39 mouse cellular contexts compared by ENCODE assay signal in genomic region chrX:139334504-139335418, GRCm38 (mm10). TPM values are rescaled to one million over a fixed set of nuclear protein-coding genes. Genes with fewer than 3 reads are reported as not detected.
DNase-seq lines count a peak whose midpoint lies in the region; ATAC-seq and TF ChIP-seq lines count a peak whose summit lies in the region.
"Had no signal": no experiment of that assay in that cellular context is flagged by ENCODE, and none has a peak within 500 bp of the region (broad histone marks: within the 10 kb centered on the region; RNA-seq: fewer than 3 reads in every experiment).

No protein-coding gene starts in this region.

- no peaks in the 10 kb centered on the region for H3K27me3 ChIP-seq in E14TG2a.4 (ENCODE audit: insufficient read depth, low read length)
- H3K27me3 ChIP-seq in forebrain, embryonic 15.5 days: no peaks in the 10 kb centered on the region
- H3K27me3 ChIP-seq: embryonic facial prominence, embryonic 15.5 days; forebrain, embryonic 13.5 days; hindbrain, embryonic 13.5 days; liver, embryonic 12.5 days had no signal

- no peak for TF ChIP-seq POLR2A in bone marrow macrophage, adult 2 months (IDR thresholded peaks at IDR 0.05; ENCODE audit: borderline replicate concordance, low read depth, low read length)

- intact Hi-C loops in left cerebral cortex, postnatal 14 days (cut with DNase I): no loop called here
- intact Hi-C loops in heart, postnatal 36 days (cut with DNase I): no loop called here

- H3K36me3 ChIP-seq in E14TG2a.4 (ENCODE audit: insufficient read depth, low read length): peaks cover 32% of the 10 kb centered on the region
- H3K36me3 ChIP-seq in ES-E14 (ENCODE audit: control insufficient read depth, insufficient read depth, low read length, poor library complexity, severe bottlenecking): peaks cover 7% of the 10 kb centered on the region
- no peaks in the 10 kb centered on the region for H3K36me3 ChIP-seq in forebrain, embryonic 15.5 days
- H3K36me3 ChIP-seq: embryonic facial prominence, embryonic 10.5 days; embryonic facial prominence, embryonic 15.5 days; hindbrain, embryonic 13.5 days; liver, embryonic 12.5 days had no signal

- H3K9me3 ChIP-seq in E14TG2a.4 (ENCODE audit: low read length) (no peaks in the 10 kb centered on the region), ES-E14 (ENCODE audit: control insufficient read depth, insufficient read depth, low read depth, low read length) (no peaks in the 10 kb centered on the region)
- H3K9me3 ChIP-seq in forebrain, embryonic 15.5 days: no peaks in the 10 kb centered on the region
- H3K9me3 ChIP-seq: embryonic facial prominence, embryonic 10.5 days; embryonic facial prominence, embryonic 15.5 days; forebrain, embryonic 13.5 days; hindbrain, embryonic 13.5 days; liver, embryonic 12.5 days had no signal

- DNase-seq in ES-E14 (ENCODE audit: low read depth, low spot score): peak; percentile 65
- peak; percentile 85 for DNase-seq in yolk sac, embryonic 10.5 days (ENCODE audit: low spot score)
- DNase-seq in left cerebral cortex, postnatal 14 days (ENCODE audit: low spot score in 2 of 2): no peak
- DNase-seq in heart, postnatal 36 days: no peak
- DNase-seq: adrenal gland, adult 2 months; adrenal gland, postnatal 36 days; cerebellum, adult 2 months; cerebellum, postnatal 14 days; heart, postnatal 4 days; kidney, postnatal 25 days; left cerebral cortex, postnatal 4 days; liver, postnatal 0 days; lung, postnatal 4 days; midbrain, embryonic 14.5 days; thymus, postnatal 14 days had no signal

- in situ Hi-C loops in ES-E14 (cut with MboI; ENCODE audit: low sequenced_read_pairs in 2 of 2, unreplicated experiment in 2 of 2): no loop called here

- peak overlapping the region; percentile 86 for H3K4me3 ChIP-seq in E14TG2a.4 (replicated peaks; ENCODE audit: low read length)
- peak overlapping the region; percentile 85 to 86 for H3K4me3 ChIP-seq in ES-E14 (ENCODE audit: insufficient read depth in 1 of 2, low read depth in 1 of 2, low read length in 2 of 2, poor library complexity in 1 of 2, severe bottlenecking in 1 of 2)
- peak overlapping the region; percentile 11; the same call in 1 of the 2 replicates for H3K4me3 ChIP-seq in bone marrow macrophage, adult 2 months (ENCODE audit: insufficient read depth, low read length)
- H3K4me3 ChIP-seq in forebrain, embryonic 15.5 days: no peak overlapping the region
- H3K4me3 ChIP-seq: embryonic facial prominence, embryonic 10.5 days; embryonic facial prominence, embryonic 15.5 days; forebrain, embryonic 13.5 days; hindbrain, embryonic 13.5 days; left cerebral cortex, adult 2 months; liver, embryonic 12.5 days had no signal

- H3K4me1 ChIP-seq in E14TG2a.4 (replicated peaks; ENCODE audit: low read depth, low read length) (peaks cover 17% of the 10 kb centered on the region), ES-E14 (ENCODE audit: control insufficient read depth in 2 of 2, insufficient read depth in 2 of 2, low read length in 2 of 2, poor library complexity in 1 of 2) (no peaks in the 10 kb centered on the region; a peak in 1 of 4 replicates)
- peaks cover 10% of the 10 kb centered on the region for H3K4me1 ChIP-seq in bone marrow macrophage, adult 2 months (ENCODE audit: control insufficient read depth, insufficient read depth, low read length)
- H3K4me1 ChIP-seq in forebrain, embryonic 15.5 days: no peaks in the 10 kb centered on the region
- H3K4me1 ChIP-seq: embryonic facial prominence, embryonic 10.5 days; embryonic facial prominence, embryonic 15.5 days; forebrain, embryonic 13.5 days; hindbrain, embryonic 13.5 days; liver, embryonic 12.5 days had no signal

- 88% methylated on average over 14 of the region's 14 CpGs for WGBS in forebrain, embryonic 15.5 days

- no peak overlapping the region for H3K4me2 ChIP-seq in forebrain, embryonic 15.5 days (replicated peaks)
- H3K4me2 ChIP-seq: embryonic facial prominence, embryonic 15.5 days; forebrain, embryonic 13.5 days; heart, embryonic 11.5 days; hindbrain, embryonic 13.5 days; liver, embryonic 12.5 days had no signal

- no peak for ATAC-seq in forebrain, embryonic 15.5 days (replicated peaks)
- ATAC-seq: forebrain, embryonic 13.5 days; intestine, postnatal 0 days; liver, embryonic 12.5 days; liver, postnatal 0 days; Patski had no signal

- H3K27ac ChIP-seq in ES-E14 (ENCODE audit: insufficient read depth, low read depth, low read length, poor library complexity, severe bottlenecking): peak overlapping the region; percentile 78
- peak overlapping the region; percentile 66 for H3K27ac ChIP-seq in bone marrow macrophage, adult 2 months (ENCODE audit: insufficient read depth, low read depth, low read length)
- H3K27ac ChIP-seq in forebrain, embryonic 15.5 days (replicated peaks): no peak overlapping the region
- H3K27ac ChIP-seq: embryonic facial prominence, embryonic 10.5 days; embryonic facial prominence, embryonic 15.5 days; forebrain, embryonic 13.5 days; hindbrain, embryonic 13.5 days; left cerebral cortex, adult 2 months; liver, embryonic 12.5 days had no signal

- TF ChIP-seq CTCF in E14TG2a.4 (conservative IDR thresholded peaks at IDR 0.05; ENCODE audit: low read length): no peak
- TF ChIP-seq CTCF in bone marrow macrophage, adult 2 months (IDR thresholded peaks at IDR 0.05; ENCODE audit: low read depth, low read length): no peak

- peak overlapping the region; percentile 82 for H3K9ac ChIP-seq in ES-E14 (ENCODE audit: insufficient read depth, low read depth, low read length, poor library complexity, severe bottlenecking)
- no peak overlapping the region for H3K9ac ChIP-seq in forebrain, embryonic 15.5 days (replicated peaks)
- H3K9ac ChIP-seq: embryonic facial prominence, embryonic 15.5 days; forebrain, embryonic 13.5 days; hindbrain, embryonic 13.5 days; liver, embryonic 12.5 days; liver, postnatal 0 days had no signal

TF ChIP-seq in ES-E14, 5 proteins besides CTCF, POLR2A, EP300 and RAD21:
- TF ChIP-seq MAFK (IDR thresholded peaks at IDR 0.05; ENCODE audit: insufficient read depth, low read depth, low read length) (no peak), ZC3H11A (IDR thresholded peaks at IDR 0.05; ENCODE audit: borderline replicate concordance, low read depth, low read length) (no peak), ZNF384 (IDR thresholded peaks at IDR 0.05; ENCODE audit: low read depth, low read length) (no peak), CHD2 (IDR thresholded peaks at IDR 0.05; ENCODE audit: low read depth, low read length) (no peak; the same call in 1 of the 2 replicates), HCFC1 (IDR thresholded peaks at IDR 0.05; ENCODE audit: borderline replicate concordance, insufficient read depth, low read length) (no peak)

RNA-seq across cellular contexts. Expression of gene Trap1a, which starts 1.3 kb away (rescaled TPM):
- total RNA-seq in ES-E14 (2012; rRNA removed): 256 and 378 TPM in 2 replicates
- not detected in 2 replicates for polyA plus RNA-seq in bone marrow macrophage, adult 2 months (2012; ENCODE audit: insufficient read depth, insufficient read length, missing spikeins)
- not detected for total RNA-seq in left cerebral cortex, postnatal 14 days (2021)
- polyA plus RNA-seq in forebrain, embryonic 15.5 days (2015; fragmentation: Nextera tagmentation; extraction: Ambion mirVana): not detected in 2 replicates
- total RNA-seq in heart, postnatal 36 days (2021): not detected
- total RNA-seq: adrenal gland, adult 2 months; adrenal gland, postnatal 36 days; gastrocnemius, adult 8-10 months; heart, postnatal 4 days; layer of hippocampus, adult 18-20 months; layer of hippocampus, postnatal 14 days; left cerebral cortex, adult 2 months; left cerebral cortex, postnatal 4 days; monocyte, adult 5-6 weeks had no signal
- polyA plus RNA-seq: adrenal gland, adult 2 months; C2C12; cortical plate, adult 2 months; embryonic facial prominence, embryonic 10.5 days; embryonic facial prominence, embryonic 15.5 days; forebrain, embryonic 13.5 days; gonadal fat pad, adult 2 months; heart, embryonic 16.5 days; hindbrain, embryonic 13.5 days; intestine, postnatal 0 days; kidney, embryonic 14.5 days; liver, postnatal 0 days; lung, embryonic 16.5 days; midbrain, embryonic 14.5 days; neural tube, embryonic 14.5 days; Patski; urinary bladder, adult 2 months had no signal

Comparison
In these comparisons a context has a peak if more than half of its experiments do, and no peak if none do; other contexts are left out.
1. DNase-seq: peak in ES-E14 (single experiment) and yolk sac, embryonic 10.5 days (single experiment); none in left cerebral cortex, postnatal 14 days (0 of 2) and heart, postnatal 36 days (0 of 2).
2. RNA of gene Trap1a, which starts 1.3 kb away (total RNA-seq): 256 to 378 TPM in ES-E14; not detected in left cerebral cortex, postnatal 14 days and not detected in heart, postnatal 36 days; every median in the first group is over 100 times any median in the second.